ENCODE assay signal across 10 mouse cellular contexts in genomic region chr10:59977715-59978343, GRCm38 (mm10). TPM values are rescaled to one million over a fixed set of nuclear protein-coding genes. Genes with fewer than 3 reads are reported as not detected.
A peak's percentile ranks its signal among the peaks of the same experiment; 100 is the strongest.
DNase-seq lines count a peak whose midpoint lies in the region; ATAC-seq and TF ChIP-seq lines count a peak whose summit lies in the region.
"Had no signal": no experiment of that assay in that cellular context is flagged by ENCODE, and none has a peak within 500 bp of the region (broad histone marks: within the 10 kb centered on the region; RNA-seq: fewer than 3 reads in every experiment).

No protein-coding gene starts in this region.

- H3K9me3 ChIP-seq in kidney, postnatal 0 days (replicated peaks; ENCODE audit: low read length), result no peaks in the 10 kb centered on the region
- H3K9me3 ChIP-seq in heart, embryonic 12.5 days (replicated peaks), result no peaks in the 10 kb centered on the region

- no peaks in the 10 kb centered on the region for H3K27me3 ChIP-seq in kidney, postnatal 0 days (ENCODE audit: insufficient read depth, low read length)
- no peaks in the 10 kb centered on the region for H3K27me3 ChIP-seq in heart, embryonic 12.5 days (replicated peaks)

- peak overlapping the region; percentile 47 for H3K27ac ChIP-seq in kidney, postnatal 0 days
- H3K27ac ChIP-seq in heart, embryonic 12.5 days (ENCODE audit: poor library complexity, severe bottlenecking), result peak overlapping the region; percentile 59; the same call in 1 of the 2 replicates
- H3K27ac ChIP-seq in macrophage, result peak overlapping the region; percentile 21

- ATAC-seq in kidney, postnatal 0 days (replicated peaks; ENCODE audit: low FRiP score, low read depth), result no peak
- ATAC-seq in heart, embryonic 12.5 days (ENCODE audit: insufficient number of reproducible peaks, low FRiP score), result no peak

- WGBS in kidney, postnatal 0 days, result 85% methylated on average over 5 of the region's 5 CpGs
- 85% methylated on average over 5 of the region's 5 CpGs for WGBS in heart, embryonic 12.5 days
- 86% methylated on average over 5 of the region's 5 CpGs for WGBS in macrophage (ENCODE audit: missing documents)

- no peak for TF ChIP-seq CTCF in kidney, postnatal 0 days (IDR thresholded peaks at IDR 0.05; ENCODE audit: low read depth)

- H3K9ac ChIP-seq in kidney, postnatal 0 days (ENCODE audit: low read depth, low read length), result no peak overlapping the region
- no peak overlapping the region for H3K9ac ChIP-seq in heart, embryonic 12.5 days

- no peak overlapping the region for H3K4me2 ChIP-seq in kidney, postnatal 0 days (ENCODE audit: low read length)
- no peak overlapping the region for H3K4me2 ChIP-seq in heart, embryonic 12.5 days

- no peaks in the 10 kb centered on the region for H3K79me2 ChIP-seq in macrophage (ENCODE audit: inconsistent target)

- H3K4me1 ChIP-seq in kidney, postnatal 0 days (replicated peaks; ENCODE audit: insufficient read depth, low read length), result peaks cover 33% of the 10 kb centered on the region
- peaks cover 85% of the 10 kb centered on the region for H3K4me1 ChIP-seq in heart, embryonic 12.5 days (replicated peaks)

- DNase-seq in kidney, postnatal 0 days (ENCODE audit: low spot score), result no peak
- no peak for DNase-seq in kidney, postnatal 36 days
- DNase-seq in brain, adult 2 months (ENCODE audit: low read depth, low spot score), result peak; percentile 51
- DNase-seq in adrenal gland, adult 2 months, result no peak
- DNase-seq in spleen, postnatal 4 days (ENCODE audit: low spot score in 2 of 2), result no peak
- DNase-seq in kidney, postnatal 10 days, result no peak
- DNase-seq: embryo, embryonic 11 days; thymus, adult 18-20 months had no signal

- H3K4me3 ChIP-seq in kidney, postnatal 0 days (replicated peaks; ENCODE audit: low read depth, low read length), result no peak overlapping the region
- H3K4me3 ChIP-seq in heart, embryonic 12.5 days, result no peak overlapping the region
- no peak overlapping the region for H3K4me3 ChIP-seq in macrophage (ENCODE audit: inconsistent target)

- no peaks in the 10 kb centered on the region for H3K36me3 ChIP-seq in kidney, postnatal 0 days (ENCODE audit: insufficient read depth, low read length)
- H3K36me3 ChIP-seq in heart, embryonic 12.5 days, result no peaks in the 10 kb centered on the region
- H3K36me3 ChIP-seq in macrophage (ENCODE audit: inconsistent target), result no peaks in the 10 kb centered on the region

RNA-seq across cellular contexts. Expression of gene Ascc1, which starts 24.8 kb away (rescaled TPM):
- polyA plus RNA-seq in kidney, postnatal 0 days (2015; fragmentation: Nextera tagmentation; extraction: Ambion mirVana), result 57.8 and 64.1 TPM in 2 replicates
- 33.2 and 33.8 TPM in 2 replicates for polyA plus RNA-seq in heart, embryonic 12.5 days (2016; fragmentation: Nextera tagmentation; extraction: Ambion mirVana)
- 10 to 100 TPM in 17 of 26 experiments, 1 to 10 TPM in 9; 2.1 to 19.5 (median 13.4) TPM for total RNA-seq in macrophage (2018; cell fraction: chromatin; rRNA removed)
- total RNA-seq in macrophage (2018; cell fraction: cytosol; rRNA removed), result 10 to 100 TPM; 13.3 to 20.7 (median 15.9) TPM
- total RNA-seq in macrophage (2018; cell fraction: nucleus; rRNA removed), result 10 to 100 TPM in 6 of 26 experiments, 1 to 10 TPM in 20; 3.5 to 14.3 (median 8.5) TPM
- 14.4 to 20.2 TPM (median 19.0 TPM) in 3 replicates for polyA plus RNA-seq in macrophage (2018)
- total RNA-seq in adrenal gland, adult 2 months (2021), result 10 to 100 TPM; 24.8 to 32.0 TPM
- polyA plus RNA-seq in adrenal gland, adult 2 months (2012; rRNA removed), result 17.7 and 23.8 TPM in 2 replicates

RNA-seq across cellular contexts. Expression of gene Anapc16, which starts 25.1 kb away (rescaled TPM):
- polyA plus RNA-seq in kidney, postnatal 0 days (2015; fragmentation: Nextera tagmentation; extraction: Ambion mirVana), result 103 and 106 TPM in 2 replicates
- polyA plus RNA-seq in heart, embryonic 12.5 days (2016; fragmentation: Nextera tagmentation; extraction: Ambion mirVana), result 79.4 and 84.7 TPM in 2 replicates
- total RNA-seq in macrophage (2018; cell fraction: chromatin; rRNA removed), result 10 to 100 TPM in 24 of 26 experiments, 1 to 10 TPM in 2; 5.2 to 61.8 (median 23.2) TPM
- 10 to 100 TPM; 25.3 to 57.2 (median 43.1) TPM for total RNA-seq in macrophage (2018; cell fraction: cytosol; rRNA removed)
- 10 to 100 TPM in 25 of 26 experiments, 1 to 10 TPM in 1; 8.3 to 47.4 (median 24.8) TPM for total RNA-seq in macrophage (2018; cell fraction: nucleus; rRNA removed)
- polyA plus RNA-seq in macrophage (2018), result 30.3 to 42.1 TPM (median 35.4 TPM) in 3 replicates
- 10 to 100 TPM; 60.4 to 66.3 TPM for total RNA-seq in adrenal gland, adult 2 months (2021)
- 33.4 and 40.8 TPM in 2 replicates for polyA plus RNA-seq in adrenal gland, adult 2 months (2012; rRNA removed)

RNA-seq across cellular contexts. Expression of gene Ddit4, which starts 26.2 kb away (rescaled TPM):
- 23.0 and 24.0 TPM in 2 replicates for polyA plus RNA-seq in kidney, postnatal 0 days (2015; fragmentation: Nextera tagmentation; extraction: Ambion mirVana)
- polyA plus RNA-seq in heart, embryonic 12.5 days (2016; fragmentation: Nextera tagmentation; extraction: Ambion mirVana), result 23.9 and 25.7 TPM in 2 replicates
- 1 to 10 TPM in 18 of 26 experiments, under 1 TPM in 5, not detected in 3; 0.55 to 7.6 (median 2.5) TPM for total RNA-seq in macrophage (2018; cell fraction: chromatin; rRNA removed)
- 1 to 10 TPM in 22 of 26 experiments, under 1 TPM in 4; 0.42 to 9.0 (median 3.0) TPM for total RNA-seq in macrophage (2018; cell fraction: cytosol; rRNA removed)
- 10 to 100 TPM in 1 of 26 experiments, 1 to 10 TPM in 23, under 1 TPM in 2; 0.77 to 10.4 (median 3.8) TPM for total RNA-seq in macrophage (2018; cell fraction: nucleus; rRNA removed)
- 2.2 to 4.5 TPM (median 4.1 TPM) in 3 replicates for polyA plus RNA-seq in macrophage (2018)
- 10 to 100 TPM; 53.1 to 56.1 TPM for total RNA-seq in adrenal gland, adult 2 months (2021)
- polyA plus RNA-seq in adrenal gland, adult 2 months (2012; rRNA removed), result 151 and 157 TPM in 2 replicates
